In the genomic region with DNA sequence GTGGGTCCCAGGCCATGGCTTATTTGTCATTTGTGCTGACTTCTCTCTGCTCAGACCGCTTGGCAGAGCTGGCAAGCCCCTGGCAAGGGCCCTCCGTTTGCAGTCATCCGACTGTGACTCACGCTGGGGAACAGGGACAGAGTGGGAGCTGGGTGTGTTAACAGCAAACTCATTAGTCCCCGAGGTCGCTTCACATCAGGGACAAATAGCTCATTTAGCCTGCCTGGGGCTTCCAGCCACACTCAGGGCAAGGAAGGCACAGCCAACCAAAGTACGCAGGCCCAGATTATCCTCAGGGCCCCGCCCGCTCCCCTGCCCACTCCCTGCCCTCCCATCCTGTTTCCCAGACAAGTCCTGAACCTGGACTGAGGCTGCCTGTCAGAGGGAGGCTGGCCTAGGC, we compare ENCODE assay signal across 10 mouse cellular contexts. TPM values are rescaled to one million over a fixed set of nuclear protein-coding genes. Genes with fewer than 3 reads are reported as not detected.
A peak's percentile ranks its signal among the peaks of the same experiment; 100 is the strongest.
DNase-seq lines count a peak whose midpoint lies in the region; ATAC-seq and TF ChIP-seq lines count a peak whose summit lies in the region.
"Had no signal": no experiment of that assay in that cellular context is flagged by ENCODE, and none has a peak within 500 bp of the region (broad histone marks: within the 10 kb centered on the region; RNA-seq: fewer than 3 reads in every experiment).

No protein-coding gene starts in this region.

- no peak for DNase-seq in hindbrain, embryonic 14.5 days (ENCODE audit: low spot score)
- peak; percentile 51 for DNase-seq in testis, postnatal 10 days (ENCODE audit: low spot score)
- no peak for DNase-seq in testis, postnatal 14 days (ENCODE audit: low spot score)
- peak; percentile 47 to 56 for DNase-seq in heart, postnatal 10 days
- DNase-seq in ovary, adult 18-20 months (ENCODE audit: low spot score), result no peak
- DNase-seq in forebrain, embryonic 14.5 days (ENCODE audit: low spot score), result no peak
- no peak for DNase-seq in forebrain, postnatal 0 days
- DNase-seq: lung, embryonic 14.5 days had no signal

- H3K9ac ChIP-seq in hindbrain, embryonic 13.5 days, result no peak overlapping the region
- no peak overlapping the region for H3K9ac ChIP-seq in hindbrain, embryonic 14.5 days
- no peak overlapping the region for H3K9ac ChIP-seq in forebrain, embryonic 14.5 days (ENCODE audit: low read length)
- no peak overlapping the region for H3K9ac ChIP-seq in forebrain, postnatal 0 days
- H3K9ac ChIP-seq: lung, embryonic 14.5 days had no signal

- 60% methylated on average over 9 of the region's 9 CpGs for WGBS in hindbrain, embryonic 13.5 days
- WGBS in hindbrain, embryonic 14.5 days, result 57% methylated on average over 9 of the region's 9 CpGs
- WGBS in forebrain, embryonic 14.5 days, result 49% methylated on average over 9 of the region's 9 CpGs
- WGBS in forebrain, postnatal 0 days, result 48% methylated on average over 9 of the region's 9 CpGs

- no peaks in the 10 kb centered on the region; the same call in 1 of the 2 replicates for H3K27me3 ChIP-seq in hindbrain, embryonic 13.5 days
- no peaks in the 10 kb centered on the region for H3K27me3 ChIP-seq in hindbrain, embryonic 14.5 days (ENCODE audit: control insufficient read depth, insufficient read depth, low read length)
- no peaks in the 10 kb centered on the region for H3K27me3 ChIP-seq in forebrain, embryonic 14.5 days (replicated peaks; ENCODE audit: control insufficient read depth, insufficient read depth, low read length)
- no peaks in the 10 kb centered on the region for H3K27me3 ChIP-seq in forebrain, postnatal 0 days (ENCODE audit: insufficient read depth, low read length)

- H3K4me1 ChIP-seq in hindbrain, embryonic 13.5 days (replicated peaks), result peaks cover 22% of the 10 kb centered on the region
- no peaks in the 10 kb centered on the region; the same call in 1 of the 2 replicates for H3K4me1 ChIP-seq in hindbrain, embryonic 14.5 days (replicated peaks; ENCODE audit: control insufficient read depth, insufficient read depth, low read length)
- H3K4me1 ChIP-seq in forebrain, embryonic 14.5 days (ENCODE audit: control insufficient read depth, insufficient read depth, low read length), result peaks cover 2% of the 10 kb centered on the region; the same call in 1 of the 2 replicates
- no peaks in the 10 kb centered on the region for H3K4me1 ChIP-seq in forebrain, postnatal 0 days (ENCODE audit: insufficient read depth)

- ATAC-seq in hindbrain, embryonic 13.5 days (ENCODE audit: low FRiP score), result no peak
- no peak for ATAC-seq in hindbrain, embryonic 14.5 days (ENCODE audit: low FRiP score)
- ATAC-seq in forebrain, embryonic 14.5 days, result no peak
- ATAC-seq in forebrain, postnatal 0 days, result no peak

- H3K9me3 ChIP-seq in hindbrain, embryonic 13.5 days, result no peaks in the 10 kb centered on the region
- no peaks in the 10 kb centered on the region for H3K9me3 ChIP-seq in hindbrain, embryonic 14.5 days (ENCODE audit: control insufficient read depth, low read length)
- H3K9me3 ChIP-seq in forebrain, embryonic 14.5 days (replicated peaks; ENCODE audit: control insufficient read depth, low read length), result no peaks in the 10 kb centered on the region
- H3K9me3 ChIP-seq in forebrain, postnatal 0 days (ENCODE audit: low read length), result no peaks in the 10 kb centered on the region

- H3K36me3 ChIP-seq in hindbrain, embryonic 13.5 days, result no peaks in the 10 kb centered on the region
- H3K36me3 ChIP-seq in hindbrain, embryonic 14.5 days (replicated peaks; ENCODE audit: control insufficient read depth, insufficient read depth), result no peaks in the 10 kb centered on the region
- no peaks in the 10 kb centered on the region for H3K36me3 ChIP-seq in forebrain, embryonic 14.5 days (ENCODE audit: control insufficient read depth, insufficient read depth, low read length)
- no peaks in the 10 kb centered on the region for H3K36me3 ChIP-seq in forebrain, postnatal 0 days (ENCODE audit: insufficient read depth)

- no peak overlapping the region for H3K4me3 ChIP-seq in hindbrain, embryonic 13.5 days
- H3K4me3 ChIP-seq in hindbrain, embryonic 14.5 days (replicated peaks; ENCODE audit: low read length), result no peak overlapping the region
- H3K4me3 ChIP-seq in forebrain, embryonic 14.5 days (ENCODE audit: low read depth, low read length), result no peak overlapping the region
- H3K4me3 ChIP-seq in forebrain, postnatal 0 days (ENCODE audit: low read depth, low read length), result no peak overlapping the region
- H3K4me3 ChIP-seq: erythroblast, embryonic 14.5 days had no signal

- intact Hi-C loops in heart, postnatal 10 days (cut with DNase I), result no loop called here

- TF ChIP-seq CTCF in forebrain, postnatal 0 days (IDR thresholded peaks at IDR 0.05; ENCODE audit: low read depth), result no peak

- 0 out of 2 replicates have a peak overlapping the region, but pooled peaks have one; percentile 35 for H3K27ac ChIP-seq in hindbrain, embryonic 13.5 days
- H3K27ac ChIP-seq in hindbrain, embryonic 14.5 days, result no peak overlapping the region
- no peak overlapping the region for H3K27ac ChIP-seq in forebrain, embryonic 14.5 days (ENCODE audit: low read depth, low read length)
- no peak overlapping the region for H3K27ac ChIP-seq in forebrain, postnatal 0 days (ENCODE audit: low read depth, low read length)

- H3K4me2 ChIP-seq in hindbrain, embryonic 13.5 days, result no peak overlapping the region
- no peak overlapping the region for H3K4me2 ChIP-seq in hindbrain, embryonic 14.5 days (replicated peaks)
- no peak overlapping the region for H3K4me2 ChIP-seq in forebrain, embryonic 14.5 days (ENCODE audit: low read length)
- H3K4me2 ChIP-seq in forebrain, postnatal 0 days (ENCODE audit: low read depth), result no peak overlapping the region
- H3K4me2 ChIP-seq: lung, embryonic 14.5 days had no signal

RNA-seq across cellular contexts. Expression of gene Sept9, which starts 56.6 kb away (rescaled TPM):
- 117 and 118 TPM in 2 replicates for polyA plus RNA-seq in hindbrain, embryonic 13.5 days (2015; fragmentation: Nextera tagmentation; extraction: Ambion mirVana)
- 96.5 and 96.9 TPM in 2 replicates for polyA plus RNA-seq in hindbrain, embryonic 14.5 days (2014; fragmentation: Nextera tagmentation; extraction: Ambion mirVana)
- total RNA-seq in heart, postnatal 10 days (2021), result 10 to 100 TPM; 70.0 to 71.1 TPM
- polyA plus RNA-seq in forebrain, embryonic 14.5 days (2014; fragmentation: Nextera tagmentation; extraction: Ambion mirVana), result 113 and 119 TPM in 2 replicates
- 99.3 and 112 TPM in 2 replicates for total RNA-seq in forebrain, postnatal 0 days (2014; rRNA removed)
- polyA plus RNA-seq in forebrain, postnatal 0 days (2015; fragmentation: Nextera tagmentation; extraction: Ambion mirVana), result 99.7 and 112 TPM in 2 replicates

Comparison
In these comparisons a context has a peak if more than half of its experiments do, and no peak if none do; other contexts are left out.
1. DNase-seq: peak in testis, postnatal 10 days (single experiment) and heart, postnatal 10 days (2 of 2); none in hindbrain, embryonic 14.5 days (single experiment), testis, postnatal 14 days (single experiment), ovary, adult 18-20 months (single experiment), forebrain, embryonic 14.5 days (single experiment) and forebrain, postnatal 0 days (single experiment).